Mouse (Mus musculus): ENCODE measurements at regions not wholly inside any gene's neighbourhood (a gene's known extent, or its start where the extent isn't known, plus 50 kb on each side); places are given as distances from the start of the nearest gene placed in this dataset.

DNA sequence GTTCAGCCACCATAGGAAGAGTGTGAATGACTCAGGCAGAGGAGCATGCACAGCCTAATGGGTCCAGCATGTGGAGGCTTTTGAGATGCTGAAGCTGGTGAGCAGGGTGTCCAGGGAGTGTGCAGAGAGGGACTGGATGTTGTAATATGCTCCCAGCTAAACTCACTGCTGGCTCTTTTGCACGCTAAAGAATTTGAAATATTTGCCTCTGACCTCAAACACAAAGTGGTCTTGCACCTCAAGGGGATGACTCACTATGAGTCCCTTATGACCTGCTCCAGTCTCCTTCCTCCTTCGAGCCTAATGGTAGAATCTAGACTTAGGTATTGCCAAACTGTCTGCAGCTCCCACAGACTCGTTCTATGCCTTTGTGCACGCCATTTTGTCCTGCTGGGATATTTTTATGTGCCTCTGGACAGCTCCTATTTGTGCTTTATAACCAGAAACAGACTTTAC is 55.0 kb upstream of the Slit3 start:
- WGBS = 73% methylated on average over 4 of the region's 4 CpGs
- H3K9me3 ChIP-seq (replicated peaks) = no peaks in the 10 kb centered on the region
- H3K27ac ChIP-seq = no peak overlapping the region
- no peaks in the 10 kb centered on the region for H3K36me3 ChIP-seq (ENCODE audit: poor library complexity, severe bottlenecking)
- no peak overlapping the region for H3K9ac ChIP-seq
- no peak for ATAC-seq
- no peaks in the 10 kb centered on the region for H3K27me3 ChIP-seq
- no peak overlapping the region for H3K4me3 ChIP-seq
- no peak overlapping the region for H3K4me2 ChIP-seq
- no peaks in the 10 kb centered on the region for H3K4me1 ChIP-seq

DNA sequence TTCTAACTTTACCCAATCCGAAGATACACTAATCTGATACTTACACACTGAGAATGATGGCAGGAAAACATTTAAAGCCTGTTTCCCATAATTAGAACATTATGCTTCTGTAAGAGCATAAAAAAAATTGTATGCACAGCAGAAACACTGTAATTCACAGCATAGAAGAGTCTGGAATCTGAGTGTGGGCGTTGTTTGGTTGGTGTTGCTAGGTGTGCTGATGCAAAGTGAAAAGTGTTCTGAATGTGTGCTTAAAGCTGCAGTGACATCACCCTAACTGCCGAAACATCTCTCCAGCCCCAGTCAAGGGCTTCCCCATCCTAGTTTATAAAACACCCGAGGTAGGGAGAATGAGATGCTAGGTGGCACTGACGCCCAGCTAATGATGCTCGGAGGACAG is 63.2 kb upstream of the Slit3 start:
- Histone ChIP-seq H3K36me3 (ENCODE audit: poor library complexity, severe bottlenecking) (no peaks in the 10 kb centered on the region), H3K4me3 (no peak overlapping the region), H3K4me1 (no peaks in the 10 kb centered on the region), H3K27ac (no peak overlapping the region), H3K27me3 (no peaks in the 10 kb centered on the region), H3K4me2 (no peak overlapping the region), H3K9ac (no peak overlapping the region), H3K9me3 (replicated peaks) (no peaks in the 10 kb centered on the region)
- no peak for ATAC-seq
- 85% methylated on average over 6 of the region's 6 CpGs for WGBS

DNA sequence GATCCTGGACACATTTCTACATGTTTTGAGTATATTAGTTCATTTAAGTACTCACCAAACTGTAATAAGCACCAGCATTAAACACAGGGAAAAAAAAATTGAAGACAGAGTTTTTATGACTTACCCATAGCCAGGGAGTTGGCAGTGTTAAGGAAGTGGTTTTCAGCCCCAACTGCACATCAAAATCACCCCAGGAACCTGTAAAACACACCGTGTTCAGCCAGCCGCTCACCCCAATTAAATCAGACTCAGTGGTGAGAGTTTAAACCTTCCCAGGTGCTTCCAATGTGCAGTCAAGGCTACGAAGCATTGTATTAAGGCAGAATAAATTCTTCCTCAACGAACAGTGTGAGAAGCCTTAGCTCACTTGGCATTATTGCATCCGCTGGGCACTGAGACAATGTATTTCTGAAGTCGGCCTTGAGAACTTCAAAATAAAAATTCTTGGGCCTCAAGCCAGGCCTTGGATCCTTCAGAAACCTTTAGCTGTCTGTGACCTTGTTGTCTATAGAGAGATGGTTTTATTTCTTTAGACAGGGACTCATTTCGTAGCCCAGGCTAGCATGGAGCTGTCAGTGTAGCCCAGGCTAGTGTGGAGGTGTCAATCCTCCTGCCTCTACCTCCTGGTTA is 65.4 kb upstream of the Slit3 start:
- H3K9ac ChIP-seq = no peak overlapping the region
- 79% methylated on average over 7 of the region's 7 CpGs for WGBS
- no peak overlapping the region for H3K4me2 ChIP-seq
- no peaks in the 10 kb centered on the region for H3K27me3 ChIP-seq
- no peak overlapping the region for H3K27ac ChIP-seq
- no peaks in the 10 kb centered on the region for H3K9me3 ChIP-seq (replicated peaks)
- H3K4me3 ChIP-seq = no peak overlapping the region
- H3K4me1 ChIP-seq = no peaks in the 10 kb centered on the region
- no peaks in the 10 kb centered on the region for H3K36me3 ChIP-seq (ENCODE audit: poor library complexity, severe bottlenecking)
- ATAC-seq = no peak

DNA sequence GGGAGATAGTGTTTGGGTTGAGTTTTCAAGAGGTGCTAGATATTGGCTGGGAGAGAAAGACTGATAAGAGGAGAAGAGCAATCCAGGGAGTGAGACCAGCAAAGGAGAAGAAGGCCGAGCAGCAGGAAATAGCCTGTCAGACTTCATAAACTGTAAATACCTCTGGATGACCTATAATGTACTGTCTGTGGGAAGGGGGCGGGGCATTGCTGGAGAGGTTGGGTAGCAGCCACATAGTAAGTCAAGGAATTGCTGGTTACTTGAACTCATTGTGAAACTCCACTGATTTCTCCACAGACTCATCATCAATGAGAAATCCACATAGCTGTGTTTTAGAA is 67.4 kb upstream of the Slit3 start:
- WGBS = 81% methylated on average over 2 of the region's 2 CpGs
- Histone ChIP-seq H3K27me3 (no peaks in the 10 kb centered on the region), H3K9me3 (replicated peaks) (no peaks in the 10 kb centered on the region), H3K4me1 (no peaks in the 10 kb centered on the region), H3K4me2 (no peak overlapping the region), H3K9ac (no peak overlapping the region), H3K27ac (no peak overlapping the region), H3K36me3 (ENCODE audit: poor library complexity, severe bottlenecking) (no peaks in the 10 kb centered on the region), H3K4me3 (no peak overlapping the region)
- ATAC-seq = no peak

DNA sequence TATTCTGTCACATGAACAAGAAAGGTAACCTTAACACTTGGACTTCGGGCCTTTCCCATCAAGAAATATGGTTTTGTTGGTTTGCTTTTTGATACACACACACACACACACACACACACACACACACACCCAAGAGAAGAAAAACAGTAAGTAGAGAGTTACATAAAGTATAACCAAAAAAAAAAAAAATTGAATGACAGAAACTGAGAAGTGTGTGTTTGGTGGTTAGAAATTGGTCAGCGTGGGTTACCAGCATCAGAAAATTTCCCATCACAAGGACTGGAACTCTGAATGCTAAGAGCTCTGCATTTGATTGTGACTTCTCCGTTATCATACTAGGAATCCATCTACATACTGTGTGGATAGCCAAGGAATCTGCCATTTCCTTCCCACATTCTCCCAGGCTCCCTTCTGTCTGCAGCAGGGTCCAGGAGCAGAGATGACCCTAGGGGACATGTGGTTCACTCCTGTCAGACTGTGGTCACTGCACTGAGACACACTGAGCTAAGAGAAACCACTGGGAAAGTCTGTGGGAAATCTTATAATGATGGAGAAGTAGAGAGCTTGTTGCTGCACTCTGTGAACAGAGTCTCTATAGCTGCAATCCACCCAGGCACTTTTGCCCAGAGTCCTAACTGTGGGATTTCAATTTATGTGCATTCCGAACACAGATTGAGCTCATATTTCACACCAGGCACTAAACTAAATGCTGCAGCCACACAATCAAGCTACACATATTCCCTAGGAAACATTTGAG is 68.0 kb upstream of the Slit3 start:
- Histone ChIP-seq H3K9ac (no peak overlapping the region), H3K4me3 (no peak overlapping the region), H3K9me3 (replicated peaks) (no peaks in the 10 kb centered on the region), H3K27me3 (no peaks in the 10 kb centered on the region), H3K27ac (no peak overlapping the region), H3K36me3 (ENCODE audit: poor library complexity, severe bottlenecking) (no peaks in the 10 kb centered on the region), H3K4me2 (no peak overlapping the region), H3K4me1 (no peaks in the 10 kb centered on the region)
- ATAC-seq = no peak
- 90% methylated on average over 4 of the region's 4 CpGs for WGBS

DNA sequence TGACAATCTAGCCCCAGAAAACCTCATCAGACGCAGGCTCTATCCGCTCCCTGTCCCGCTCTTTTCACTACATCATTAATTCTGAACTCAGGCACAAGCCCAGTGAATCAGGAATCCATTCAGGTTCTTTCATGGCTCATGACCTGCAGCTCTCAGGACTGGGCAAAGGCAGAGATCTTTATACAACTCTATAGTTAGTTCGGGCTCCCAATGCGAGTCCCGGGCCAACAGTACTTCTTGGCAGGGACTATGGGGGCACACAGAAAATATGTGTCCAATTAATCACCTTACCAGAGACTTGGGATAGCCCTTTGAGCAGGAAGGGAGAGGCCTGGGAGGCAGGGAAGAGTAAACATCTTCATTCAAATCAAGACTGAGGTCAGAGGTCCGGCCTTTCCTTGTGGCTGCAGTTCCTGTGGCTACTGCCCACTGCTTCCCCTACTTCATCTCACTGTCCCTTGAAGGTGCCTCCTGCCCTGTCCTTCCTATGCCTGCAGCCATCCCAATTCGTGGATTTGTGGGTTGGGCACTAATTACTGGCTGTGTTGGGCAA is 71.3 kb upstream of the Slit3 start:
- 85% methylated on average over 8 of the region's 8 CpGs for WGBS
- Histone ChIP-seq H3K9me3 (replicated peaks) (no peaks in the 10 kb centered on the region), H3K9ac (no peak overlapping the region), H3K4me2 (no peak overlapping the region), H3K4me1 (no peaks in the 10 kb centered on the region), H3K27me3 (no peaks in the 10 kb centered on the region), H3K4me3 (no peak overlapping the region), H3K27ac (no peak overlapping the region), H3K36me3 (ENCODE audit: poor library complexity, severe bottlenecking) (no peaks in the 10 kb centered on the region)
- ATAC-seq = no peak

DNA sequence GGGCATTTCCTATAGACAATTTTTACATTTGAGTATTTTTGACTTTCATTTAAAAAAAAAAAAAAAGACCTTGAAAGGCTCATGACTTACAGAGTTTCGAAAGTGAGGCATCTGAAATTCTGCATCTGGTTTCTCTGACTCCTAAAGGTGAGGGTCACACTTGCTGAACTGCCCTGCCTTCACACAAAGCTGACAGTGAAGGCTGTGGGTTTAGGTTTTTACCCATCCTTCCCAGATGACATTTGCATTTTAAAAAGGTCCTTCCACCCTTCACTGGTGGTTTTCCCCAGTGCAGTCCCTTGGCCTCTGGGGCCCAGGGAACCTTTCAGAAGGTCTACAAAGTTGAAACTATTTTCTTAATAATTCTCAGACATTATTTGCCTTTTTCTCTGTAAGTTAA is 76.4 kb upstream of the Slit3 start:
- no peak for ATAC-seq
- no peak overlapping the region for H3K4me3 ChIP-seq
- H3K4me1 ChIP-seq = no peaks in the 10 kb centered on the region
- 88% methylated on average over 1 of the region's 1 CpGs for WGBS
- H3K27me3 ChIP-seq = no peaks in the 10 kb centered on the region
- no peak overlapping the region for H3K4me2 ChIP-seq
- H3K9me3 ChIP-seq (replicated peaks) = no peaks in the 10 kb centered on the region; the same call in 1 of the 2 replicates
- H3K27ac ChIP-seq = no peak overlapping the region
- no peak overlapping the region for H3K9ac ChIP-seq
- no peaks in the 10 kb centered on the region for H3K36me3 ChIP-seq (ENCODE audit: poor library complexity, severe bottlenecking)

DNA sequence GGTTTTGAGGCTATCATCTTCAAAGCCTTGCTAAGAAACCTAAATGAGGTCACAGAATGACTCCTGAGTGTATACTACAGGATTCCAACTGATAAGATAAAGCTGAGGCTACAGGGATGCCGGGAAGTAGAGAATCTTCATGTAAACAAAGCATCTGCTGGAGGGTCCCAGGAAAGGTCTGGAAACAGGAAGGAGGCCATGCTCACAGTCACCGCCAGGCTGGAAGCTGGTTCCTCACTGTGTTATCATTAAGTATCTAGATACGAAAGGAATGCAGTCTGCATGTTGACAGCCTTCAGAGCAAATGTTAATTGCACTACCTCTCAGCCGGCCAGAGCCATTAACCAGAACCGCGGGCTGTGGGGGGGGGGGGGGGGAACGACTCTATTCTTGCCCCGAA is 96.6 kb upstream of the Slit3 start:
- no peaks in the 10 kb centered on the region for H3K4me1 ChIP-seq
- no peak for ATAC-seq
- no peak overlapping the region for H3K27ac ChIP-seq
- no peak overlapping the region for H3K4me2 ChIP-seq
- H3K27me3 ChIP-seq = no peaks in the 10 kb centered on the region
- no peak overlapping the region for H3K4me3 ChIP-seq
- no peak overlapping the region for H3K9ac ChIP-seq
- no peaks in the 10 kb centered on the region for H3K36me3 ChIP-seq (ENCODE audit: poor library complexity, severe bottlenecking)
- WGBS = 71% methylated on average over 8 of the region's 8 CpGs
- H3K9me3 ChIP-seq (replicated peaks) = no peaks in the 10 kb centered on the region

DNA sequence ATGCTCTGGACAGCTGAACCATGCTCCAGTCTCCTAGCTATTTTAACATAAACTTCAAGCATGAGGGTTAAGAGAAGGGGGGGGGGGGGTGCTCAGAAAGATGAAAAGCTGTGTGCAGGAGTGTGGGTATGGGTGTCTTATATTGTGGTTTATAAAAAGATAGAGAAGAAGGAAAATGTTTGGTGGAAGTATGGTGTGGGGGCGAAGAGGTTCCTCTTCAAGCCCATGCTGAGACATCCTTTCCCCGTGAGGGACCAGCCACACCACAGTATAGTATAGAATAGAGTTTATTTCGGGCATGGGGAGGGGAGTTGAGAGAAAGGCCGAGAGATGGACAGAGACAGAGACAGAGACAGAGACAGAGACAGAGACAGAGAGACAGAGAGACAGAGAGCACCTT is 97.2 kb upstream of the Slit3 start:
- no peaks in the 10 kb centered on the region for H3K36me3 ChIP-seq (ENCODE audit: poor library complexity, severe bottlenecking)
- H3K4me1 ChIP-seq = no peaks in the 10 kb centered on the region
- no peaks in the 10 kb centered on the region for H3K9me3 ChIP-seq (replicated peaks)
- no peak overlapping the region for H3K4me2 ChIP-seq
- H3K9ac ChIP-seq = no peak overlapping the region
- H3K4me3 ChIP-seq = no peak overlapping the region
- no peak for ATAC-seq
- 82% methylated on average over 4 of the region's 4 CpGs for WGBS
- H3K27ac ChIP-seq = no peak overlapping the region
- no peaks in the 10 kb centered on the region for H3K27me3 ChIP-seq

DNA sequence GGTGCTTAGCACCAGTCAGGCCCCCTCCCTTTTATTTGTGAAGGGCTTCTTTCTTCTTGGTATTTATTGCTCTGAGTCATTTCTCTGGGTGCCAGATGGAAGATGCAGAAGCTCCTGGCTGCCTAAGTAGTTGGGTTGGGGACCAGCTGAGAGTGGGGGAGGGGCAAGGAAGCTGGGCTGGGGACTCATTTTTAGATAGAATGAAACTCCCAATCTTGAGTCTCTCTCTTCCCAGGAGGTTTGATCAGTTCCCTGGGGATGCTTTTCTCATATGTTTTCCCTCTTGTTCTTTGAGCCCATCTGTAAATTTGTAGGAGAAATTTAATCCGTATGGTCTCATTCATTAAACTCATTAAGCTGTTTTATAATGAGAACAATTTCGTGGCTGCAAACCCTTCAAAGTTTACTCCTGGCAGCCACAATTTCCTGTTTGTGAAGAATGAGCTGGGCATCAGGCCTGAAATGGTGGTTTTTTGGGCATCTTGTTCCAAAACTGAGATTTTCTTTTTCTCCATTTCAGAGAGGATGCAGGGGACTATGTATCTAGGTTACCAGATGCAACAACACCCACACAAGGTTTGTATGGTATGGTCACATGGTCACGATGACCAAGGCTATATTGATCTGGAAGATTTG is 98.9 kb upstream of the Slit3 start:
- Histone ChIP-seq H3K27ac (no peak overlapping the region), H3K4me1 (no peaks in the 10 kb centered on the region), H3K4me2 (no peak overlapping the region), H3K36me3 (ENCODE audit: poor library complexity, severe bottlenecking) (no peaks in the 10 kb centered on the region), H3K9ac (no peak overlapping the region), H3K4me3 (no peak overlapping the region), H3K27me3 (no peaks in the 10 kb centered on the region), H3K9me3 (replicated peaks) (no peaks in the 10 kb centered on the region)
- peak; percentile 21; the same call in 1 of the 2 replicates for ATAC-seq
- 54% methylated on average over 3 of the region's 3 CpGs for WGBS

DNA sequence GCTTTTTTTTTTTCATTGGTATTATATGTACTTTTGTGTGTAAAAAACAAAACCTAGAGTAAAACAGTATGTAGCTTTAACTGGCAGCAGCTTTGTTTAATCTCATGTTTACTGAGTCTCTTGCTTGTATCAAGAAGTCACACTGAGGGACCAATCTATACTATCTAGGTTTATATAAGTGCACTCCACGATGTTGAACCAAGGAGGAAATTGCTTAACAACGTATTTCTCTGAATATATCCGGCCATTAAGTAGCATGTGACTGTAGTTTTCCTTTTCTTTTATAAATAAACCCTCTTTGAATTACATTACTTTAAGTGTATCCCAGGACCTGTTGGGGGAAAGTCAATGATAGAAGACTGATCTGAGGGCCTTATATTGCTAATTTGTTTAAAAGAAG is 104.0 kb upstream of the Slit3 start:
- 93% methylated on average over 3 of the region's 3 CpGs for WGBS
- Histone ChIP-seq H3K9ac (no peak overlapping the region), H3K27me3 (no peaks in the 10 kb centered on the region), H3K4me2 (no peak overlapping the region), H3K4me1 (peaks cover 2% of the 10 kb centered on the region), H3K9me3 (replicated peaks) (no peaks in the 10 kb centered on the region), H3K4me3 (no peak overlapping the region), H3K27ac (no peak overlapping the region), H3K36me3 (ENCODE audit: poor library complexity, severe bottlenecking) (no peaks in the 10 kb centered on the region)
- ATAC-seq = no peak
